Mouse (Mus musculus) bone marrow macrophage, adult 2 months (primary cell): ENCODE measurements around the gene Cdrt4. TPM values are rescaled to one million over a fixed set of nuclear protein-coding genes. Genes with fewer than 3 reads are reported as not detected.

Source experiments
- H3K27ac ChIP-seq: 2 replicates; pipeline ENCODE4 v1.5.1; 2012; ENCODE audit warnings: low read depth, low read length; ENCODE audit not compliant: insufficient read depth
- H3K4me1 ChIP-seq: 2 replicates; pipeline ENCODE4 v1.6.1; 2012; ENCODE audit warnings: low read length; ENCODE audit not compliant: control insufficient read depth, insufficient read depth
- H3K4me3 ChIP-seq: 2 replicates; pipeline ENCODE4 v1.5.1; 2012; ENCODE audit warnings: mild to moderate bottlenecking, low read length, moderate library complexity; ENCODE audit not compliant: insufficient read depth
- CTCF ChIP-seq: IDR thresholded peaks from 2 replicates; pipeline ENCODE4 v1.5.1; 2012; ENCODE audit warnings: low read depth, mild to moderate bottlenecking, low read length, moderate library complexity
- POLR2A ChIP-seq: IDR thresholded peaks from 2 replicates; pipeline ENCODE4 v1.6.1; 2012; ENCODE audit warnings: mild to moderate bottlenecking, low read depth, low read length, borderline replicate concordance
- polyA plus RNA-seq: library from polyadenylated mRNA; stranded (reverse); fragments of >200 nt; gene quantifications from 2 replicates; pipeline ENCODE4 v1.2.4, GENCODE M21; 2012; ENCODE audit not compliant: missing spikeins, insufficient read depth, insufficient read length

The Cdrt4 gene
- polyA plus RNA-seq, 1 experiment: not detected

- TF ChIP-seq POLR2A: no peak
- TF ChIP-seq CTCF: no peak
- H3K4me3 ChIP-seq: no peak overlapping the region
- H3K4me1 ChIP-seq: peaks cover 23% of the 10 kb centered on the region
Measured at GRCm38 (mm10) chr11:62992545-62993242, 41.7 kb downstream of the Cdrt4 start.

GRCm38 (mm10) chr11:62995066-62995754 is 44.2 kb downstream of the Cdrt4 start:
- TF ChIP-seq CTCF (no peak), POLR2A (no peak)
- Histone ChIP-seq H3K4me3 (no peak overlapping the region), H3K4me1 (peaks cover 31% of the 10 kb centered on the region), H3K27ac (no peak overlapping the region)

More at GRCm38 (mm10) chr11:62992545-62993242, 41.7 kb downstream of the Cdrt4 start:
- no peak overlapping the region for H3K27ac ChIP-seq

GRCm38 (mm10) chr11:62995755-62996521 is 44.9 kb downstream of the Cdrt4 start:
- TF ChIP-seq POLR2A (no peak), CTCF (no peak)
- H3K4me1 ChIP-seq: peaks cover 31% of the 10 kb centered on the region
- no peak overlapping the region for H3K4me3 ChIP-seq
- H3K27ac ChIP-seq: no peak overlapping the region

- TF ChIP-seq CTCF (no peak), POLR2A (no peak)
- Histone ChIP-seq H3K4me3 (no peak overlapping the region), H3K27ac (no peak overlapping the region), H3K4me1 (peaks cover 31% of the 10 kb centered on the region)
Measured at GRCm38 (mm10) chr11:62996522-62996898, 45.5 kb downstream of the Cdrt4 start.

GRCm38 (mm10) chr11:62997039-62997717 is 46.2 kb downstream of the Cdrt4 start:
- H3K27ac ChIP-seq: no peak overlapping the region

GRCm38 (mm10) chr11:62997718-62998281 is 46.8 kb downstream of the Cdrt4 start:
- no peak overlapping the region for H3K27ac ChIP-seq
- no peak overlapping the region for H3K4me3 ChIP-seq
- TF ChIP-seq CTCF (no peak), POLR2A (no peak)
- H3K4me1 ChIP-seq: peaks cover 31% of the 10 kb centered on the region

More at GRCm38 (mm10) chr11:62997039-62997717, 46.2 kb downstream of the Cdrt4 start:
- no peak for TF ChIP-seq CTCF
- TF ChIP-seq POLR2A: no peak
- peaks cover 31% of the 10 kb centered on the region for H3K4me1 ChIP-seq
- no peak overlapping the region for H3K4me3 ChIP-seq

GRCm38 (mm10) chr11:63000126-63000525 is 49.1 kb downstream of the Cdrt4 start:
- H3K4me3 ChIP-seq: no peak overlapping the region
- peaks cover 25% of the 10 kb centered on the region for H3K4me1 ChIP-seq
- H3K27ac ChIP-seq: no peak overlapping the region
- TF ChIP-seq CTCF (no peak), POLR2A (no peak)

GRCm38 (mm10) chr11:63004617-63005016 is 53.6 kb downstream of the Cdrt4 start:
- TF ChIP-seq POLR2A (no peak), CTCF (no peak)

GRCm38 (mm10) chr11:63007376-63007775 is 56.4 kb downstream of the Cdrt4 start:
- no peak overlapping the region for H3K27ac ChIP-seq
- no peak overlapping the region for H3K4me3 ChIP-seq
- 0 out of 2 replicates have a peak, but pooled peaks cover 2% of the 10 kb centered on the region for H3K4me1 ChIP-seq
- no peak for TF ChIP-seq POLR2A
- TF ChIP-seq CTCF: no peak

More at GRCm38 (mm10) chr11:63004617-63005016, 53.6 kb downstream of the Cdrt4 start:
- H3K4me3 ChIP-seq: no peak overlapping the region
- no peak overlapping the region for H3K27ac ChIP-seq
- H3K4me1 ChIP-seq: no peaks in the 10 kb centered on the region
